Mouse (Mus musculus): Measurements from ENCODE around the gene Rab39.

Gene Rab39

DNA sequence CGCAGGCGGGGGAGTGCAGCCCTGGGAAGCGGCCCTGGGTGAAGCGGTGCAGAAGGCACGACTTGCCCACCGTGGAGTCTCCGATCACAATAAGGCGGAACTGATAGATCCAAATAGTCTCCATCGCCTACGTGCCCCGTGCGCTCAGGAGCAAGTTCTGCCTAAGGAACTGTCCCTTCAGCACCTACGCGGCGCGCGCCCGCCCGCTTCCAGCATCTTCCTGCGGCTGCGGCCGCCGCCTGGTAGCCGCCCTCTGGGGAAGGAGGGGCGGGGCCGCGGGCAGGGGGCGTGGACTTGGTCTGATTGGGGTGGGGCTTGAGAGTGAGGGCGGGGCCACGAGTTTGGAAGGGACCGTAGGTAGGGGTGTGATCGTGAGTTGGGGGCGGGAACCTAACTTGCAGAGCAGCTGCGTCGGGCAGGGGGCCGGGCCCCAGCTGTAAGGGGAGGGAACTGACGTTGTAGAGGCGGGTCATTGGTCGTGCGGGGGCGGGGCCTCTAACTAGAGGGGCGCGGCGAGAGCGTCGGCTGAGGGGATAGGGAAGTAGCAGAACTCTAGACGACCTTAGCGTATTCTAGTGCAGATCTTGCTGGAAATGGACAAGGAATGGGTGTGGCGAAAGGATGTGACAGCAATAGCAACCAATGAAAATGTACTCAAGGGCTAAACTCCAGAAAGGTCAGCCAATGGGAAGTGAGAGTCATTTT lies at the start of gene Rab39:
Gene Rab39 (minus strand): TSS at position 241 of the 705 bp plus-strand sequence.
- peak; percentile 84 to 92 for DNase-seq (ENCODE audit: low spot score in 2 of 2)

DNA sequence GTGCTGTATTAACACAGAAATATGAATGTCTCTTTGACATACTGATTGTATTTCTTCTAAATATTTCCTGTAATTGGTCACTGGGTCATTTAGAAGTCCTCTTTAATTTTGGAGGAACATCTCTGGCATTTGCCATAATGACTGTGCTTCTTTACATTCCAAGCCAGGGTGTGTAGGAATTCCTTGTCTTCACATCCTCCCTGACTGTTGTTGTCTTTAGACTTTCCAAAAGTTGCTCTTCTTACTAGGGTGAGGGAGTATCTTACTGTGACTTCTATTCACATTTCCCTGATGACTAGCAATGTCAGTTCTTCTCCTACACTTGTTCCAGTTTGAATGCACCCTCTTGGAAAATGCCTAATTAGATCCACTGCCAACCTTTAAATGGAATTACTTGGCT lies 48.8 kb upstream of the Rab39 start:
- no peak for DNase-seq (ENCODE audit: low spot score in 2 of 2)

GRCm38 (mm10) chr9:53750899-53751298 lies 44.9 kb upstream of the Rab39 start:
- DNase-seq (ENCODE audit: low spot score in 2 of 2): no peak

GRCm38 (mm10) chr9:53750411-53750810 lies 44.4 kb upstream of the Rab39 start:
- DNase-seq (ENCODE audit: low spot score in 2 of 2): no peak

DNA sequence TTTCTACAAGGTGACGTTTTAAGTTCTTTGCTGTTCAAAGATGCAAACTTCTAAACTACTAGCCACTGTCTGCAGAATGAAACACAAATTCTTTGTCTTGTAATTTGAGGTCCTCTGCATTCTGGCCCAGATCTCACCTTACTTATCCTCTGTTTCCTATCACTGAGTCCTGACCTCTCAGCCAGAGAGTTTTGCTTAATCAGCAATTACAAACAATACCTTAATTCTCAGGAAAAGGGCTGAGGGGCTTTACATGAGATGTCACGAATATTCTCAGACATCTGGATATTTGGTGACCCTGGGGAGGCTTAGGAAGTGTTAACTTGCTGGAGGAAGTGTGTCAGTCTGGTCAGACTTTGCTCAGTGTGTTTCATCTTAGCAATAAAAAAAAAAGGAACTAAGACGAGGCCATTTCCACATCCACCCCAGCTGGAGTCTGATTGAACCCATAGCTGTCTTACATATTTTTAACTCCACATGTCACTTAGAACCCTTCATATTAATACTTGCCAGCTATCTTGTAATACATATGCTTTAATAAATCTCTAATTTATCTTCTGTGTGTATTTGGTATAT lies 34.9 kb upstream of the Rab39 start:
- no peak for DNase-seq (ENCODE audit: low spot score in 2 of 2)

- DNase-seq (ENCODE audit: low spot score in 2 of 2): peak; percentile 54 to 75
Observed at GRCm38 (mm10) chr9:53705491-53705991, 491 bp downstream of the Rab39 start.

GRCm38 (mm10) chr9:53702991-53703390 lies 3.0 kb downstream of the Rab39 start:
- DNase-seq (ENCODE audit: low spot score in 2 of 2): no peak

GRCm38 (mm10) chr9:53700496-53700895 lies 5.5 kb downstream of the Rab39 start:
- DNase-seq (ENCODE audit: low spot score in 2 of 2): no peak

DNA sequence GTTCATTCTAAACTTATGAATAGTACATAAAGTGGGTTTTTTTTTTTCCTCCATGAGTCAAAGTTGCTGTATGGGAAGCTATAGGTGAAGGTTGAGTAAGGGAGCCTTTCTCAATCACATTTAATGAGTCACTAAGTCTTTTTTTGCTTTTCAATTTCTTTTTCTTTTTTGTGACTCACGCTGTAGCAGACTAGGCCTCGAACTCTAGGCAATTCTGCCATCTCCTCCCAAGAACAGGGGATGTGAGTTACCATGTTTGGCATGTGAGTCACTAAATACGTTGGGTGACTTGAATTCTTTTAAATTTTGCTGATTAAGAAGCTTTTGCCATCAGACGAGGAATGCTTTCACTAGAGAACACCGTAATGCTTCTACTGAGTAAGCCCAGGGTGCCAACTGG lies 10.2 kb downstream of the Rab39 start:
- DNase-seq (ENCODE audit: low spot score in 2 of 2): no peak

DNA sequence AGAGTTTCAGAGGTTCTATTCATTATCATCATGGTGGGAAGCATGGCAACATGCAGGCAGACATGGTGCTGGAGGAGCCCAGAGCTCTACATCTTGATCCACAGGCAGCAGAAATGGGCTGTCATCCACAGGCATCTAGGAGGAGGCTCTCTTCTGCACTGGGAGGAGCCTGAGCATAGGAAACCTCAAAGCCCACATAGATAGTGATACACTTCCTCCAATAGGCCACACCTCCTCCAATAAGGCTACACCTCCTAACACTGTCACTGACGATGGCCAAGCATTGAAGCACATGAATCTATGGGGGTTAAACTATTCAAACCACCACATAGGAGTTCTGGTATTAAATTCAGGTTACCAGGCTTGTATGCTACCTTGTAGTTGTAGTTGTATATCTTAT lies 12.3 kb downstream of the Rab39 start:
- no peak for DNase-seq (ENCODE audit: low spot score in 2 of 2)

DNA sequence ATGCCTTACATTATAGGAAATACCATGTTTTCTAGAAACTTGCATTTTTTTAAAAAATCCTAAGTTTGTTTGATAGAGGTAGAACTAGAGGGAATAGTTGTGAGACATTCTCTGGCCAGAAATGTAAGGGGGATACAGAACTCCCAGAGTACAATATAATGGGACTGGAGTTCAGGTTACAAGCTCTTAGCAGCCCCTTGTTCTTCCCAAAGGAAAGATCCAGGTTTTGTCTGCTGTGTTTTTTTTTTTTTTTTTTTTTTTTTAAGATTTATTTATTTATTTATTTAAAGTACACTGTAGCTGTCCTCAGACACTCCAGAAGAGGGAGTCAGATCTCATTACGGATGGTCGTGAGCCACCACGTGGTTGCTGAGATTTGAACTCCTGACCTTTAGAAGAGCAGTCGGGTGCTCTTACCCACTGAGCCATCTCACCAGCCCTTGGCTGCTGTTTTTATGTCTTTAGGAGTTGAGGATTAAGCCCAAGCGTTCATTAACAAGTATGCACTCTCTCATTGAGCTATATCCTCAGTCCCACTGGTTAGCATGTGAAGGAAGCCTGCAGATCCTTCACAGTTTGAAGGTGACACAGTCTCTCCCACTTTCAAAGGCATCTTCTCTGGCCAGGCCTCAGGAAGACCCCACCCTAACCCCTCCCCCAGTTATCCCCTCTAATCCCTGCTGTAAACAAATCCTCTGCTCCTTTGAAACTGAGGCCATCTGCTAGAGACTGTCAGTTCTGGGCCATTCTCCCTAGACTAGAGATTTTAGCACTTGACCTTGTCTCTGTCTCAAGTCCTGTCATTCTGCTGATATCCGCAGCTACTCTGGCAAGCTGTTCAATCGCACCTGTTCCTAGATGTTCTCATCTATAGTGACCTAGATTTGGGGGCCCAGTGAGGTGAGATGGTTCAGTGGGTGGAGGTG lies 14.0 kb downstream of the Rab39 start:
- no peak for DNase-seq (ENCODE audit: low spot score in 2 of 2)

DNA sequence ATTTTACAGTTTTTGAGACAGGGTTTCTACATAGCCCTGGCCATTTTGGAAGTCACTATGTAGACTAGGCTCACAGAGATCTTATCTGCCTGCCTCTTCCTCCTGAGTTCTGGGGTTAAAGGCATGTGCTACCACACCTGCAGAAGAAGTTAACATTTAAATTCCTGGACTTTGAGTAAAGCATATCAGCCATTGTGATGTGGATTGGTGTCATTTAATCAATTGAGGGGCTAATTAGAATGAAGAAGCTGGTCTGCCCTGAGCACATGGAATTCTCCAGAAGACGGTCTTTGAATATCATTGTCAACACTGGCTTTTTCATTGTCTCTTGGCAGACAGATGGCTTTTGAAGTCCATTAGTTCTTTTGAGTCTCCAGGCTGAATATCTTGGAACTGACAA lies 25.2 kb downstream of the Rab39 start:
- no peak for DNase-seq (ENCODE audit: low spot score in 2 of 2)

- DNase-seq (ENCODE audit: low spot score in 2 of 2): no peak
Observed at GRCm38 (mm10) chr9:53676921-53677320, 29.1 kb downstream of the Rab39 start.

DNA sequence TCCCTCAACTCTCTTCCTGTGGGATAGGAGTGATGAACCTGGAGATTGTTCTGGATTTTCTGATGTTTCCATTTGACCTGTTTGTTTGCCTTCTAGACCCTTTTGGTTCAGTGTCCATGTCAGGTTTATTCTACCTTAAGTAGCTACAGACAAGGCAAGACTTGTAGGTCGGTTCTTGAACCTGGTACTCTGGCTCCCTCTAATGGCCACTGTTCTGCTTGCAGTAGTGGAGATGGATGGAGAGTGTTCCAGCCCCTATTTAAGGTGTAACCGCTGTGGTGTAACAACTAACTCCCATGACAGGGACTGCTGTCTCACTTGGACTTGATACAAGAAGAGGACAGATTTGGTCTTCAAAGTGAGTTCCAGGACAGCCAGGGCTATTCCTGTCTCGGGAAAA lies 32.5 kb downstream of the Rab39 start:
- DNase-seq (ENCODE audit: low spot score in 2 of 2): peak; percentile 76 to 89

- DNase-seq (ENCODE audit: low spot score in 2 of 2): peak; percentile 65 to 74
Observed at GRCm38 (mm10) chr9:53669680-53670219, 36.3 kb downstream of the Rab39 start, which contains the start of gene Cul5. Gene Cul5 (minus strand): TSS chr9:53670014.

DNA sequence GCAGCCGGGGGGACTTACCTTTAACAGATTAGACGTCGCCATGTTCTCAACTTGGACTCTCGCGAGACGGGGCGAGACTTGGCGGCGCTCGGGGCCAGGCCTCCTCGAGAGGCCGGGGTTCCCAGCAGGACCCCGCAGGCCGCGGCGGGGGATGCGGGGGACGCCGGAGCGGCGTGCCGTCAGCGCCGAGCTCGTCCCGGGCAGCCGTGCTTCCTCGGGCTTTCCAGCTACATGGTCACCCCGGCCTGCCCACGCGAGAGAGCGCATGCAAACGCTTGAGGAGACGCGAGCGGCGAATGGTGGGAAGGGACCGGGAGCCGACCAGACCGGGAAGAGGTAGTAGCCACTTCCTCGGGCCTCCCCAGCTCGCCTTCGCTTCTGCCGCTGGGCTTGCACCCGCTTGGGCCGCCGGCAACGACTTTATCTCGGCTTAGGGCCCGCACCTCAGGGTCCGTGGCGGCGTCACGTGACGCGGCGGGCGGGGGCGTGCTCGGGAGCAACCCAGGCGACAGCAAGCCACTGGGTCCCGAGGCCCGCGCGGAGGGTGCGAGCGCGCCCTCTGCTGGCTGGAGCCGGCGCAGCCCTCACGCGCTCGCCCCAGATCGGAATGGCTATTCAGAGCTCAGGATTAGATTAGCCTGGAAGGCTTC lies 38.9 kb downstream of the Rab39 start:
- peak; percentile 94 to 99 for DNase-seq (ENCODE audit: low spot score in 2 of 2)

GRCm38 (mm10) chr9:53666665-53667019 lies 39.4 kb downstream of the Rab39 start:
- no peak for DNase-seq (ENCODE audit: low spot score in 2 of 2)

- no peak for DNase-seq (ENCODE audit: low spot score in 2 of 2)
Observed at GRCm38 (mm10) chr9:53665428-53665827, 40.6 kb downstream of the Rab39 start.

- no peak for DNase-seq (ENCODE audit: low spot score in 2 of 2)
Observed at GRCm38 (mm10) chr9:53664819-53665218, 41.2 kb downstream of the Rab39 start.

DNA sequence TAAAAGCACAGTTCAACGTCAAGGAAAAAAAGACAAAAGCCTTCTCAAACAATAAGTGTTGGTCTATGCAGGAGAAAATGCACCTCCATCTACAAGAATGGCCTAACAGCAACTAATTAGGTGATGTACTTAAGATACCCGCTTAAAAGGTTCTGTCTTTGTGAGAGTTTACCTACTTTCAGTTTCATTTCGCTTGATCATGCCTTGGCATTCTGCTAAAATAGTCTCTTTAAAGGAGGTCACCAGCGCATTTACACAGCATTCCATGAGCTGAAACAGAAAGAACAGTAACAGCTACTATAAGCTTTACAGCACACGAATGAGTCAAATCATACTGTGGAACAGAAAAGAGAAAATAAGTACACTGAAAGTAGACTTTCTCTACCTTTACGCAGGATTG lies 71.2 kb downstream of the Rab39 start:
- no peak for DNase-seq (ENCODE audit: low spot score in 2 of 2)
